Mouse (Mus musculus) heart, adult 2 months (tissue): ENCODE measurements around the gene Glce. TPM values are rescaled to one million over a fixed set of nuclear protein-coding genes. Genes with fewer than 3 reads are reported as not detected.

Experiments used
- DNase-seq, 2 experiments: peaks; one replicate each; pipeline ENCODE4 v3.0.0; 2021
- H3K27ac ChIP-seq: fragments of 200-600 bp; 2 replicates; pipeline ENCODE4 v1.8.1; 2022
- H3K27me3 ChIP-seq: fragments of 200-500 bp; 2 replicates; pipeline ENCODE4 v1.6.1; 2012; ENCODE audit warnings: mild to moderate bottlenecking, low read length, inconsistent platforms, mixed read lengths; ENCODE audit not compliant: control insufficient read depth, insufficient read depth
- H3K36me3 ChIP-seq: fragments of 200-500 bp; 2 replicates; pipeline ENCODE4 v1.6.1; 2012; ENCODE audit warnings: low read length, inconsistent platforms; ENCODE audit not compliant: control insufficient read depth, insufficient read depth
- H3K4me1 ChIP-seq: fragments of 200-500 bp; 2 replicates; pipeline ENCODE4 v1.6.1; 2011; ENCODE audit warnings: low read length; ENCODE audit not compliant: control insufficient read depth, insufficient read depth
- H3K4me3 ChIP-seq: fragments of 200-600 bp; 2 replicates; pipeline ENCODE4 v1.8.1; 2022
- H3K79me2 ChIP-seq: fragments of 200-500 bp; replicated peaks from 2 replicates; pipeline ENCODE4 v1.6.1; 2012; ENCODE audit warnings: mild to moderate bottlenecking, inconsistent platforms, low read length, moderate library complexity, mixed read lengths; ENCODE audit not compliant: control insufficient read depth, insufficient read depth
- H3K9ac ChIP-seq: fragments of 200-500 bp; 2 replicates; pipeline ENCODE4 v1.6.1; 2012; ENCODE audit warnings: low read depth, mild to moderate bottlenecking, control low read depth, inconsistent platforms, low read length, mixed read lengths
- CTCF ChIP-seq: fragments of 200-600 bp; IDR thresholded peaks from 2 replicates; pipeline ENCODE4 v1.8.1; 2022; ENCODE audit warnings: antibody characterized with exemption, mild to moderate bottlenecking, moderate library complexity
- EP300 ChIP-seq: fragments of 200-500 bp; IDR thresholded peaks from 2 replicates; pipeline ENCODE4 v1.6.1; 2011; ENCODE audit warnings: low read depth, low read length, control low read depth; ENCODE audit not compliant: insufficient read depth
- POLR2A ChIP-seq: fragments of 200-500 bp; IDR thresholded peaks from 2 replicates; pipeline ENCODE4 v1.6.1; 2011; ENCODE audit warnings: mild to moderate bottlenecking, low read depth, low read length, control low read depth; ENCODE audit not compliant: insufficient read depth
- WGBS: fragments of 180-500 bp; shearing (Covaris S2); methylation state at CpG from one replicate; pipeline ENCODE4 v1.1.7; 2018; 5-methylcytosine and 5-hydroxymethylcytosine counted together
- intact Hi-C: fragments of 180-260 bp; cut with DNase I; formaldehyde crosslinking; loops from one replicate; pipeline ENCODE4 v1.15.1; 2025
- polyA plus RNA-seq: library from polyadenylated mRNA; depleted of rRNA; stranded (reverse); fragments of >200 nt; gene quantifications from 2 replicates; pipeline ENCODE4 v1.2.3, GENCODE M21; 2012
- total RNA-seq, 2 experiments: library from RNA; stranded (reverse); gene quantifications; 2 replicates each; pipeline ENCODE4 v1.2.3; 2021

Gene Glce
- total and polyA plus RNA-seq, 3 experiments = 3.2 to 11.9 (median 11.7) TPM

GRCm38 (mm10) chr9:62153263-62153662, 30.8 kb upstream of the Glce start:
- Histone ChIP-seq H3K9ac (no peak overlapping the region), H3K4me1 (peaks cover 1% of the 10 kb centered on the region; the same call in 1 of the 2 replicates), H3K36me3 (no peaks in the 10 kb centered on the region), H3K4me3 (no peak overlapping the region), H3K27me3 (no peaks in the 10 kb centered on the region), H3K27ac (no peak overlapping the region), H3K79me2 (no peaks in the 10 kb centered on the region)
- TF ChIP-seq CTCF = no peak
- TF ChIP-seq EP300 = no peak
- no peak for TF ChIP-seq POLR2A
- peak; percentile 36 to 49 for DNase-seq
- 54% methylated on average over 7 of the region's 7 CpGs for WGBS
- intact Hi-C loops = no loop called here

- Histone ChIP-seq H3K36me3 (no peaks in the 10 kb centered on the region), H3K4me3 (no peak overlapping the region), H3K9ac (no peak overlapping the region), H3K27ac (no peak overlapping the region), H3K4me1 (no peaks in the 10 kb centered on the region), H3K27me3 (no peaks in the 10 kb centered on the region), H3K79me2 (no peaks in the 10 kb centered on the region)
- DNase-seq = no peak
- no peak for TF ChIP-seq POLR2A
- WGBS = 97% methylated on average over 2 of the region's 2 CpGs
- intact Hi-C loops = no loop called here
Observed at GRCm38 (mm10) chr9:62152506-62152905, 30.1 kb upstream of the Glce start.

GRCm38 (mm10) chr9:62145198-62145597, 22.7 kb upstream of the Glce start:
- no peak for DNase-seq
- H3K27ac ChIP-seq = no peak overlapping the region
- no peak overlapping the region for H3K4me3 ChIP-seq
- no peaks in the 10 kb centered on the region for H3K79me2 ChIP-seq
- WGBS = 64% methylated on average over 2 of the region's 2 CpGs
- no peaks in the 10 kb centered on the region for H3K4me1 ChIP-seq
- no peak for TF ChIP-seq CTCF
- TF ChIP-seq EP300 = no peak
- TF ChIP-seq POLR2A = no peak
- no peaks in the 10 kb centered on the region for H3K36me3 ChIP-seq
- intact Hi-C loops = no loop called here
- no peaks in the 10 kb centered on the region for H3K27me3 ChIP-seq
- no peak overlapping the region for H3K9ac ChIP-seq

- Histone ChIP-seq H3K9ac (no peak overlapping the region), H3K27me3 (no peaks in the 10 kb centered on the region), H3K36me3 (no peaks in the 10 kb centered on the region), H3K79me2 (no peaks in the 10 kb centered on the region), H3K4me1 (no peaks in the 10 kb centered on the region), H3K27ac (no peak overlapping the region), H3K4me3 (no peak overlapping the region)
- intact Hi-C loops = no loop called here
- TF ChIP-seq POLR2A = no peak
- TF ChIP-seq EP300 = no peak
- TF ChIP-seq CTCF = no peak
- WGBS = 69% methylated on average over 7 of the region's 7 CpGs
- no peak for DNase-seq
Observed at GRCm38 (mm10) chr9:62143428-62143827, 21.0 kb upstream of the Glce start.

DNA sequence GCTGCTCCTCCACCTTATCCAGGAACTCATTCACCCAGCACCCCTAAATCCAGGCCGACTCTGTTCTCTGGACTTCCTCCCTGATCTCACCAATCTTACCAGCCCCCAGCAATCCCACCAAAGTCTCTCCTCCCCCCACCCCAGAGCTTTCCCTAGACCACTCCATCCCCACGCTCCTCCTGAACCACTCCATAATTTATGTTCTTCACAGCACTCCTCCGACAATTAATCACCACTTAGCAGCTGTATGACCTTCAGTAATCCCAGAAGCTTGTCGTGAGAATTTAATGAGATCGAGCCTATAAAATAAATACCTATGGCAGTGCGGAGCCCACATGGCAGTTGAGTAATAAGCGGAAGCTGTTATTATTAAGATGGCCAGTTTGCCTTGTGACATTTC, 16.6 kb upstream of the Glce start:
- no peak overlapping the region for H3K4me3 ChIP-seq
- no peak for DNase-seq
- H3K36me3 ChIP-seq = no peaks in the 10 kb centered on the region
- H3K27me3 ChIP-seq = no peaks in the 10 kb centered on the region
- no peaks in the 10 kb centered on the region for H3K4me1 ChIP-seq
- H3K9ac ChIP-seq = no peak overlapping the region
- 77% methylated on average over 7 of the region's 7 CpGs for WGBS
- TF ChIP-seq EP300 (no peak), CTCF (no peak), POLR2A (no peak)
- intact Hi-C loops = no loop called here
- H3K79me2 ChIP-seq = no peaks in the 10 kb centered on the region
- H3K27ac ChIP-seq = no peak overlapping the region

DNA sequence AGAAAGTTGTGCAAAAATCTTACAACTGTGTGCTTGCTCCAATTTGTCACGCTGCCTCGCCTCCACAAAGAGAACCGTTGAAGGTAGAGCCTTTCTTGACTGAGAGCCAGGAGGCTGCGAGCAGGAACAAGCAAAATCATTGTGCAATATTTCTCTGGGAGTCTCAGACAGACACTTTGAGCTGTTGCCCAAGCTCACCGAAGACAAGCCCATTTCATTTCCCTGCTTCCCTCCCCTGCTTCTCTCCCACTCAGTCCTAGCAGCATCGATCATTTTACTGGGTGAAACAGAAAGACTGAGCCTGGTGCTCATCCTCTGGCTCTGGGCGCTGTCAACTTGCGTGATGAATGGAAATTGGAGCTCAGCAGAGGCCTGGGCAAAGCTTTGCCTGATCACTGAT, 14.8 kb upstream of the Glce start:
- Histone ChIP-seq H3K27ac (no peak overlapping the region), H3K4me3 (no peak overlapping the region), H3K27me3 (no peaks in the 10 kb centered on the region), H3K36me3 (no peaks in the 10 kb centered on the region), H3K9ac (no peak overlapping the region), H3K79me2 (no peaks in the 10 kb centered on the region), H3K4me1 (no peaks in the 10 kb centered on the region)
- TF ChIP-seq EP300 = no peak
- TF ChIP-seq CTCF = no peak
- TF ChIP-seq POLR2A = no peak
- 41% methylated on average over 8 of the region's 8 CpGs for WGBS
- intact Hi-C loops = no loop called here
- peak in 1 of 2 experiments; percentile 50 for DNase-seq
